Mouse (Mus musculus) kidney, embryonic 14.5 days (tissue): ENCODE data around the gene Bbx. TPM values are rescaled to one million over a fixed set of nuclear protein-coding genes. Genes with fewer than 3 reads are reported as not detected.

Source experiments
- ATAC-seq: fragments of 200-750 bp; cut with Nextera tagmentation; 2 replicates; pipeline ENCODE4 v1.8.0; 2017; ENCODE audit warnings: moderate number of reproducible peaks, mild to moderate bottlenecking, moderate TSS enrichment, moderate library complexity; ENCODE audit not compliant: low FRiP score, low TSS enrichment
- H3K27ac ChIP-seq: fragments of 300-500 bp; sonication (generic); 2 replicates; pipeline ENCODE4 v1.5.1; 2014; ENCODE audit warnings: low read depth, mild to moderate bottlenecking, low read length, moderate library complexity, mixed read lengths
- H3K27me3 ChIP-seq: fragments of 300-500 bp; sonication (generic); 2 replicates; pipeline ENCODE4 v1.6.1; 2014; ENCODE audit warnings: mild to moderate bottlenecking, low read length; ENCODE audit not compliant: control insufficient read depth, insufficient read depth
- H3K36me3 ChIP-seq: fragments of 300-500 bp; sonication (generic); 2 replicates; pipeline ENCODE4 v1.6.1; 2014; ENCODE audit warnings: low read length, mixed read lengths; ENCODE audit not compliant: control insufficient read depth, insufficient read depth
- H3K4me1 ChIP-seq: fragments of 300-500 bp; sonication (generic); 2 replicates; pipeline ENCODE4 v1.6.1; 2014; ENCODE audit warnings: low read length, mixed read lengths; ENCODE audit not compliant: control insufficient read depth, insufficient read depth
- H3K4me2 ChIP-seq: fragments of 300-500 bp; sonication (generic); replicated peaks from 2 replicates; pipeline ENCODE4 v1.6.1; 2014; ENCODE audit warnings: low read depth, mild to moderate bottlenecking, low read length
- H3K4me3 ChIP-seq: fragments of 300-500 bp; sonication (generic); 2 replicates; pipeline ENCODE4 v1.5.1; 2014; ENCODE audit warnings: mild to moderate bottlenecking, low read length
- H3K9ac ChIP-seq: fragments of 300-500 bp; sonication (generic); 2 replicates; pipeline ENCODE4 v1.6.1; 2014; ENCODE audit warnings: low read depth, mild to moderate bottlenecking, low read length, moderate library complexity
- H3K9me3 ChIP-seq: fragments of 300-500 bp; sonication (generic); 2 replicates; pipeline ENCODE4 v1.6.1; 2016; ENCODE audit warnings: low read length; ENCODE audit not compliant: control insufficient read depth
- WGBS: fragments of 180-500 bp; shearing (Covaris S2); extraction: QIAGEN DNeasy Blood & Tissue Kit; methylation state at CpG from one replicate; pipeline ENCODE4 v1.1.7; 2014; 5-methylcytosine and 5-hydroxymethylcytosine counted together
- polyA plus RNA-seq: library from polyadenylated mRNA; unstranded; fragments of >200 nt; fragmentation: Nextera tagmentation; extraction: Ambion mirVana; gene quantifications from 2 replicates; pipeline ENCODE4 v1.2.1, GENCODE M21; 2014

Bbx gene
- polyA plus RNA-seq, 1 experiment from 2014 or later: 64.9 TPM

- H3K27ac ChIP-seq: no peak overlapping the region
- no peaks in the 10 kb centered on the region for H3K4me1 ChIP-seq
- H3K36me3 ChIP-seq: no peaks in the 10 kb centered on the region
- ATAC-seq: no peak
- H3K27me3 ChIP-seq: no peaks in the 10 kb centered on the region
- H3K9me3 ChIP-seq: no peaks in the 10 kb centered on the region
- H3K9ac ChIP-seq: no peak overlapping the region
- 65% methylated on average over 5 of the region's 5 CpGs for WGBS
- H3K4me3 ChIP-seq: no peak overlapping the region
- H3K4me2 ChIP-seq: no peak overlapping the region
These were observed 142.4 kb downstream of the Bbx start for GRCm38 (mm10) chr16:50289764-50290163.

GRCm38 (mm10) chr16:50272813-50273212 lies 159.4 kb downstream of the Bbx start:
- WGBS: 93% methylated on average over 4 of the region's 4 CpGs

GRCm38 (mm10) chr16:50262647-50263046 lies 169.5 kb downstream of the Bbx start:
- Histone ChIP-seq H3K4me1 (no peaks in the 10 kb centered on the region), H3K27me3 (no peaks in the 10 kb centered on the region), H3K27ac (no peak overlapping the region), H3K4me3 (no peak overlapping the region), H3K9ac (no peak overlapping the region), H3K4me2 (no peak overlapping the region), H3K36me3 (peaks cover 13% of the 10 kb centered on the region; the same call in 1 of the 2 replicates), H3K9me3 (no peaks in the 10 kb centered on the region)
- ATAC-seq: no peak
- 94% methylated on average over 4 of the region's 4 CpGs for WGBS

More at GRCm38 (mm10) chr16:50272813-50273212, 159.4 kb downstream of the Bbx start:
- H3K4me1 ChIP-seq: no peaks in the 10 kb centered on the region
- H3K9ac ChIP-seq: no peak overlapping the region
- no peaks in the 10 kb centered on the region for H3K27me3 ChIP-seq
- peaks cover 3% of the 10 kb centered on the region for H3K36me3 ChIP-seq
- no peak overlapping the region for H3K4me3 ChIP-seq
- H3K27ac ChIP-seq: no peak overlapping the region
- no peaks in the 10 kb centered on the region for H3K9me3 ChIP-seq
- no peak for ATAC-seq
- H3K4me2 ChIP-seq: no peak overlapping the region

- H3K36me3 ChIP-seq: peaks cover 13% of the 10 kb centered on the region; the same call in 1 of the 2 replicates
- no peak overlapping the region for H3K9ac ChIP-seq
- no peak overlapping the region for H3K4me3 ChIP-seq
- ATAC-seq: no peak
- no peak overlapping the region for H3K4me2 ChIP-seq
- 92% methylated on average over 9 of the region's 9 CpGs for WGBS
- H3K27me3 ChIP-seq: no peaks in the 10 kb centered on the region
- H3K4me1 ChIP-seq: no peaks in the 10 kb centered on the region
- H3K9me3 ChIP-seq: no peaks in the 10 kb centered on the region
- H3K27ac ChIP-seq: no peak overlapping the region
These were observed 170.0 kb downstream of the Bbx start for GRCm38 (mm10) chr16:50262209-50262608.

GRCm38 (mm10) chr16:50261741-50262140 lies 170.4 kb downstream of the Bbx start:
- Histone ChIP-seq H3K27ac (no peak overlapping the region), H3K9me3 (no peaks in the 10 kb centered on the region), H3K9ac (no peak overlapping the region), H3K27me3 (no peaks in the 10 kb centered on the region), H3K4me3 (no peak overlapping the region), H3K4me1 (no peaks in the 10 kb centered on the region), H3K4me2 (no peak overlapping the region), H3K36me3 (peaks cover 13% of the 10 kb centered on the region; the same call in 1 of the 2 replicates)
- no peak for ATAC-seq

- no peak overlapping the region for H3K4me3 ChIP-seq
- 74% methylated on average over 5 of the region's 5 CpGs for WGBS
- no peaks in the 10 kb centered on the region; the same call in 1 of the 2 replicates for H3K36me3 ChIP-seq
- no peaks in the 10 kb centered on the region for H3K9me3 ChIP-seq
- H3K27ac ChIP-seq: no peak overlapping the region
- no peak for ATAC-seq
- H3K4me2 ChIP-seq: no peak overlapping the region
- no peaks in the 10 kb centered on the region for H3K4me1 ChIP-seq
- H3K9ac ChIP-seq: no peak overlapping the region
- H3K27me3 ChIP-seq: no peaks in the 10 kb centered on the region
These were observed 177.5 kb downstream of the Bbx start for GRCm38 (mm10) chr16:50254522-50255159.

GRCm38 (mm10) chr16:50251417-50251975 lies 180.7 kb downstream of the Bbx start:
- Histone ChIP-seq H3K4me1 (no peaks in the 10 kb centered on the region), H3K4me2 (no peak overlapping the region), H3K36me3 (no peaks in the 10 kb centered on the region; the same call in 1 of the 2 replicates), H3K9me3 (no peaks in the 10 kb centered on the region), H3K27me3 (no peaks in the 10 kb centered on the region), H3K4me3 (no peak overlapping the region), H3K9ac (no peak overlapping the region), H3K27ac (no peak overlapping the region)
- WGBS: 83% methylated on average over 6 of the region's 6 CpGs
- ATAC-seq: no peak

GRCm38 (mm10) chr16:50250469-50250868 lies 181.7 kb downstream of the Bbx start:
- no peak overlapping the region for H3K27ac ChIP-seq
- no peak overlapping the region for H3K4me3 ChIP-seq
- H3K9me3 ChIP-seq: no peaks in the 10 kb centered on the region
- H3K27me3 ChIP-seq: no peaks in the 10 kb centered on the region
- H3K4me1 ChIP-seq: no peaks in the 10 kb centered on the region
- no peak overlapping the region for H3K4me2 ChIP-seq
- no peak for ATAC-seq
- WGBS: 87% methylated on average over 5 of the region's 5 CpGs
- H3K36me3 ChIP-seq: no peaks in the 10 kb centered on the region; the same call in 1 of the 2 replicates
- H3K9ac ChIP-seq: no peak overlapping the region

GRCm38 (mm10) chr16:50249036-50249435 lies 183.2 kb downstream of the Bbx start:
- Histone ChIP-seq H3K27ac (no peak overlapping the region), H3K27me3 (no peaks in the 10 kb centered on the region), H3K4me3 (no peak overlapping the region), H3K9ac (no peak overlapping the region), H3K4me2 (no peak overlapping the region), H3K36me3 (no peaks in the 10 kb centered on the region; the same call in 1 of the 2 replicates), H3K4me1 (no peaks in the 10 kb centered on the region), H3K9me3 (no peaks in the 10 kb centered on the region)
- ATAC-seq: no peak
- WGBS: 86% methylated on average over 3 of the region's 3 CpGs
